Mouse (Mus musculus) B cell, adult (primary cell): ENCODE measurements around the gene Olfr807. TPM values are rescaled to one million over a fixed set of nuclear protein-coding genes. Genes with fewer than 3 reads are reported as not detected.

ENCODE experiments used
- total RNA-seq: library from RNA; stranded (reverse); gene quantifications from 4 replicates; pipeline ENCODE4 v1.2.4, GENCODE M21; 2023; ENCODE audit not compliant: inconsistent age

The Olfr807 gene
- total RNA-seq, result not detected in 4 replicates

GRCm38 (mm10) chr10:129757693-129758092 is at the start of gene Olfr807:
TSS of gene Olfr807 (minus strand) at chr10:129757793.

GRCm38 (mm10) chr10:129804296-129804695 is 46.7 kb upstream of the Olfr807 start, which contains the start of gene Olfr811:
TSS of gene Olfr811 (minus strand) at chr10:129804396.

GRCm38 (mm10) chr10:129794817-129795216 is 37.2 kb upstream of the Olfr807 start, which contains the start of gene Olfr810:
TSS of gene Olfr810 (minus strand) at chr10:129794917.

GRCm38 (mm10) chr10:129774338-129774737 is 16.7 kb upstream of the Olfr807 start, which contains the start of gene Olfr809:
TSS of gene Olfr809 (plus strand) at chr10:129774638.

GRCm38 (mm10) chr10:129765182-129765581 is 7.6 kb upstream of the Olfr807 start, which contains the start of gene Olfr808:
TSS of gene Olfr808 (plus strand) at chr10:129765482.

GRCm38 (mm10) chr10:129741821-129742220 is 15.8 kb downstream of the Olfr807 start, which contains the start of gene Olfr806:
TSS of gene Olfr806 (minus strand) at chr10:129741921.

GRCm38 (mm10) chr10:129729275-129729674 is 28.3 kb downstream of the Olfr807 start, which contains the start of gene Olfr805:
TSS of gene Olfr805 (minus strand) at chr10:129729375.

Other genes starting within 250 kb of the Olfr807 start
- not detected in 4 replicates for gene Olfr791, start 236.0 kb downstream of the Olfr807 start, total RNA-seq
- not detected in 4 replicates for gene Olfr792, start 218.6 kb downstream of the Olfr807 start, total RNA-seq
- not detected in 4 replicates for gene Olfr794, start 190.1 kb downstream of the Olfr807 start, total RNA-seq
- not detected in 4 replicates for gene Olfr796, start 145.2 kb downstream of the Olfr807 start, total RNA-seq
- not detected in 4 replicates for gene Olfr798, start 129.9 kb downstream of the Olfr807 start, total RNA-seq
- not detected in 4 replicates for gene Olfr799, start 120.3 kb downstream of the Olfr807 start, total RNA-seq
- gene Olfr800, start 100.1 kb downstream of the Olfr807 start, total RNA-seq, result not detected in 4 replicates
- not detected in 4 replicates for gene Olfr801, start 83.9 kb downstream of the Olfr807 start, total RNA-seq
- not detected in 4 replicates for gene Olfr802, start 69.6 kb downstream of the Olfr807 start, total RNA-seq
- gene Olfr803, start 63.5 kb downstream of the Olfr807 start, total RNA-seq, result not detected in 4 replicates
- gene Olfr804, start 54.6 kb downstream of the Olfr807 start, total RNA-seq, result not detected in 4 replicates
- not detected in 4 replicates for gene Olfr805, start 28.4 kb downstream of the Olfr807 start, total RNA-seq
- not detected in 4 replicates for gene Olfr806, start 15.9 kb downstream of the Olfr807 start, total RNA-seq
- gene Olfr808, start 7.7 kb upstream of the Olfr807 start, total RNA-seq, result not detected in 4 replicates
- not detected in 4 replicates for gene Olfr809, start 16.8 kb upstream of the Olfr807 start, total RNA-seq
- gene Olfr810, start 37.1 kb upstream of the Olfr807 start, total RNA-seq, result not detected in 4 replicates
- gene Olfr811, start 46.6 kb upstream of the Olfr807 start, total RNA-seq, result not detected in 4 replicates
- gene Olfr812, start 88.3 kb upstream of the Olfr807 start, total RNA-seq, result not detected in 4 replicates
- not detected in 4 replicates for gene Olfr813, start 97.6 kb upstream of the Olfr807 start, total RNA-seq
- not detected in 4 replicates for gene Olfr814, start 122.1 kb upstream of the Olfr807 start, total RNA-seq
- gene Olfr815, start 148.1 kb upstream of the Olfr807 start, total RNA-seq, result not detected in 4 replicates
- gene Olfr816, start 157.8 kb upstream of the Olfr807 start, total RNA-seq, result not detected in 4 replicates
- not detected in 4 replicates for gene Olfr818, start 191.3 kb upstream of the Olfr807 start, total RNA-seq
- gene Olfr819, start 209.5 kb upstream of the Olfr807 start, total RNA-seq, result not detected in 4 replicates
- gene Olfr247, start 218.3 kb upstream of the Olfr807 start, total RNA-seq, result not detected in 4 replicates
- not detected in 4 replicates for gene Gm10310, start 227.3 kb upstream of the Olfr807 start, total RNA-seq